Mouse (Mus musculus) C2C12 (cell line): ENCODE results near the gene Fkbp6.

Experiments used
- CEBPB ChIP-seq: IDR thresholded peaks from one replicate; pipeline ENCODE4 v1.6.1; 2011; ENCODE audit warnings: low read depth, mild to moderate bottlenecking, control low read depth, moderate library complexity
- CTCF ChIP-seq: IDR thresholded peaks from one replicate; pipeline ENCODE4 v1.5.1; 2011; ENCODE audit not compliant: control insufficient read depth, insufficient read depth, insufficient read length
- MAX ChIP-seq: IDR thresholded peaks from one replicate; pipeline ENCODE4 v1.6.1; 2011; ENCODE audit warnings: mild to moderate bottlenecking, control low read depth
- MYOD1 ChIP-seq: IDR thresholded peaks from one replicate; pipeline ENCODE4 v1.6.1; 2011; ENCODE audit warnings: low read depth; ENCODE audit not compliant: control insufficient read depth, insufficient read length
- USF1 ChIP-seq: IDR thresholded peaks from one replicate; pipeline ENCODE4 v1.6.1; 2011; ENCODE audit warnings: low read depth, mild to moderate bottlenecking, control low read depth, moderate library complexity

DNA sequence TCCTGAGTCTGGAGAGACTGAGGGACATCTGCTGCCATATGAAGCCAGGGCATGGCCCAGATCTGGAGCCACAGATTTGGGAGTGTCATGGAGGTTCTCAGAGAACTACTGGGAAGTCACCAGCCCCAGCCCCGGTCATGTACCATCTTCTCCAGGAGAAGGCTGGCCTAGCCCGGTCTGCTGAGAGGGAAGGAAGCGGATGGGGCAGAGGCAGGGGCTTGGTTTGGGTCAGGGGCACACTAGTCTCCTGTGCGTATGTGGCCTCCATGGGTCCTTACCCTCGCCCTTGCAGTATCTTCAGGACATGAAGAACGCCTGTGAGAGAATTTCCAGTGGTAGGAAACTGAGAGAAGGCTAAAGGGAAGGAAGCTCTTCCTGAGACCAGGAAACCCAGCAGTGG is 59.1 kb downstream of the Fkbp6 start:
- TF ChIP-seq CTCF (no peak), CEBPB (no peak), MAX (no peak), MYOD1 (no peak), USF1 (no peak)
